Mouse (Mus musculus): Measurements from ENCODE around the gene Olfr180.

Gene Olfr180

GRCm38 (mm10) chr16:58929292-58929691 is at the start of gene Olfr180:
TSS of gene Olfr180 (minus strand) at chr16:58929392.
- no peak for DNase-seq

GRCm38 (mm10) chr16:58928655-58929054 is 537 bp downstream of the Olfr180 start, which contains the start of gene Olfr181:
TSS of gene Olfr181 (minus strand) at chr16:58928755.
- DNase-seq: no peak

GRCm38 (mm10) chr16:58891963-58892362 is 37.2 kb downstream of the Olfr180 start, which contains the start of gene Olfr178:
TSS of gene Olfr178 (minus strand) at chr16:58892063.
- no peak for DNase-seq

- DNase-seq: no peak
These were observed 44.8 kb downstream of the Olfr180 start for GRCm38 (mm10) chr16:58884416-58884815.

DNA sequence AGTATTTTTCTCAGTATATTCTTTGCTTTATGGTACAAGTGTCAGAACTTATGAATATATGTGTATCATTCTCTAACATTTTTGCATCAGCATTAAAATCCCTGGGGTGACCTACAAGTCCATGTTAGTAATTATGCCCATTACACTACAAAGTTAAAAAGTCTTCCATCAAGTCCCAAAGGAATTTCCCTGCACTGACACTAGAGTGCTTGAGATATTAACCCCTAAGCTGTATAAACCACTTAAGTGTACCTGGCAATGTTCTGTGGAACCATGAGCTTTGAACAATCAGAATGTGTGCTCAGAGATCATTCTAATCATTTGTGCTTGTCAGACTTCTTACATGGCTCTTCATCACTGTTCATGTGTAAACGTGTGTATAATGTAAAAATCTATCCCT is 54.5 kb downstream of the Olfr180 start, which contains the start of gene Olfr177:
Gene Olfr177 (minus strand): TSS at position 101 of the 400 bp plus-strand sequence.
- no peak for DNase-seq
